Mouse (Mus musculus): Measurements from ENCODE around the gene Dcaf6. TPM values are rescaled to one million over a fixed set of nuclear protein-coding genes. Genes with fewer than 3 reads are reported as not detected.

The Dcaf6 gene
- total and polyA plus RNA-seq, 2 experiments from 2014 or later = 19.9 to 38.4 TPM

DNA sequence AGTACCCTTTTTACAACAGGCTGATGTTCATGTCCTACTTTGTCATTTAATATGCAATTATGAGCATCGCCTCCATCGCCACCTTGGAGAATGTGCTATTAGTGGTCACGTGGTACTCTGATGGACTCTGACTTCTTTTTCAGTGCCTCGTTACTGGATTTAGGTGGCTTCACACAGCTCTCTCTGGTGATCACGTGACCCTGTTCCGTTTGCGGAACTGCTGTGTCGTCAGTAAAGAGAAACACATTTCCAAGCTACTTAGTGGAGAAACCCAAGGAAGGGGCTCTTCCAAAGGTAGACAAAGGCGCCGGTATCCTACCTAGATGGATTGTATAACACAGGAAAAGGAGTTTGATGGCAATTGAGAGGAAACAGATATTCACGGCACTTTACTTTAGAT is 152.1 kb downstream of the Dcaf6 start:
- DNase-seq (ENCODE audit: low spot score) = no peak
- Histone ChIP-seq H3K4me1 (ENCODE audit: insufficient read depth, low read length) (no peaks in the 10 kb centered on the region), H3K4me2 (ENCODE audit: low read depth, low read length, poor library complexity, severe bottlenecking) (no peak overlapping the region), H3K36me3 (ENCODE audit: insufficient read depth, low read length) (peaks cover 47% of the 10 kb centered on the region), H3K27me3 (ENCODE audit: insufficient read depth, low read length) (no peaks in the 10 kb centered on the region), H3K9me3 (ENCODE audit: low read length) (no peaks in the 10 kb centered on the region), H3K27ac (ENCODE audit: low read depth, low read length) (no peak overlapping the region), H3K4me3 (ENCODE audit: low read depth, low read length) (no peak overlapping the region), H3K9ac (replicated peaks; ENCODE audit: low read length, poor library complexity, severe bottlenecking) (no peak overlapping the region)
- ATAC-seq (ENCODE audit: low FRiP score) = no peak
- WGBS = 78% methylated on average over 11 of the region's 11 CpGs
- TF ChIP-seq CTCF (IDR thresholded peaks at IDR 0.05) = no peak

- no peaks in the 10 kb centered on the region for H3K27me3 ChIP-seq (ENCODE audit: insufficient read depth, low read length)
- no peaks in the 10 kb centered on the region for H3K9me3 ChIP-seq (ENCODE audit: low read length)
- TF ChIP-seq CTCF (IDR thresholded peaks at IDR 0.05) = no peak
- no peak overlapping the region for H3K4me2 ChIP-seq (ENCODE audit: low read depth, low read length, poor library complexity, severe bottlenecking)
- peaks cover 20% of the 10 kb centered on the region for H3K36me3 ChIP-seq (ENCODE audit: insufficient read depth, low read length)
- H3K4me1 ChIP-seq (ENCODE audit: insufficient read depth, low read length) = no peaks in the 10 kb centered on the region
- DNase-seq (ENCODE audit: low spot score) = no peak
- 92% methylated on average over 7 of the region's 7 CpGs for WGBS
- no peak overlapping the region for H3K9ac ChIP-seq (replicated peaks; ENCODE audit: low read length, poor library complexity, severe bottlenecking)
- H3K4me3 ChIP-seq (ENCODE audit: low read depth, low read length) = no peak overlapping the region
- ATAC-seq (ENCODE audit: low FRiP score) = no peak
- no peak overlapping the region for H3K27ac ChIP-seq (ENCODE audit: low read depth, low read length)
Observed at GRCm38 (mm10) chr1:165304341-165304740, 155.9 kb downstream of the Dcaf6 start.

- no peaks in the 10 kb centered on the region for H3K27me3 ChIP-seq (ENCODE audit: insufficient read depth, low read length)
- H3K4me1 ChIP-seq (ENCODE audit: insufficient read depth, low read length) = no peaks in the 10 kb centered on the region
- no peaks in the 10 kb centered on the region for H3K9me3 ChIP-seq (ENCODE audit: low read length)
- H3K4me2 ChIP-seq (ENCODE audit: low read depth, low read length, poor library complexity, severe bottlenecking) = no peak overlapping the region
- peaks cover 18% of the 10 kb centered on the region for H3K36me3 ChIP-seq (ENCODE audit: insufficient read depth, low read length)
- no peak overlapping the region for H3K27ac ChIP-seq (ENCODE audit: low read depth, low read length)
- TF ChIP-seq CTCF (IDR thresholded peaks at IDR 0.05) = no peak
- no peak overlapping the region for H3K9ac ChIP-seq (replicated peaks; ENCODE audit: low read length, poor library complexity, severe bottlenecking)
- no peak overlapping the region for H3K4me3 ChIP-seq (ENCODE audit: low read depth, low read length)
- ATAC-seq (ENCODE audit: low FRiP score) (no peak), DNase-seq (ENCODE audit: low spot score) (no peak)
- WGBS = 89% methylated on average over 6 of the region's 6 CpGs
Observed at GRCm38 (mm10) chr1:165303209-165303608, 157.1 kb downstream of the Dcaf6 start.

DNA sequence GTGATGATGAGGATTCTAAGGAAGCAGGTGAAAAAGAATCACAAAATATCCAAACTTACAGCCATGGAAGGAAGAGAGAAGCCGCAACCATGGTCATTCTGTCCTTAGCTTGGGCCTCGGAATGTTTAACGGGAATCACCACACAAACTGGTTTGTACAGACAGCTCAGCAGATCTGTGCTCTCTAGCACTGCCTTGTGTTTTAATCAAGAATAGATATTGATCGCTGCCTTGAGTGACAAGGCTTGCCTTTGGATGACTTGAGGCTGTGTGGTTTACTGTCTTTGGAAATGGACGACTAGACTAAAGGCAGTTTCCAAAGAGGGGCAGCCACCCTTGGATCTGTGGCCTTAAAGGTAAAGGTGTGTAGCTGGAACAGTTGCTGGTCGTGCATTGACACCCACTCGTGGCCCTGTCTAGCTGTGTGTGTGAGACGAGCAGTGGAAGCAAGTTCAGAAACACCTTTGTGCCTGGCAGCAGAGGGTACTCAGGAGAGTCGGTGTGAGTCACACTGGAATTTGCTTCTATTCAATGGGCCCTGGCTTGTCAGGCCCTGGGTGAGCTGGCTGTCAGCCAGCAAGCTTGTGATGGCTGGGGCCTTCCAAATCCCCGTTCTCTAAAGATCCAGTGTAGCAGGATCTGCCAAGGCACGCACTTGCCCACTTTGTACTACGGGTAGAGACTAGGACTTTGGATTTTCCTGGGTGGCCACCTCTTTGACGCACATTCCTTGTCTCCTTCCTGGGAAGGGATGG is 157.6 kb downstream of the Dcaf6 start:
- 60% methylated on average over 13 of the region's 13 CpGs for WGBS
- H3K27ac ChIP-seq (ENCODE audit: low read depth, low read length) = no peak overlapping the region

GRCm38 (mm10) chr1:165301567-165301966 is 158.7 kb downstream of the Dcaf6 start:
- Histone ChIP-seq H3K9ac (replicated peaks; ENCODE audit: low read length, poor library complexity, severe bottlenecking) (no peak overlapping the region), H3K4me3 (ENCODE audit: low read depth, low read length) (no peak overlapping the region), H3K9me3 (ENCODE audit: low read length) (no peaks in the 10 kb centered on the region), H3K27me3 (ENCODE audit: insufficient read depth, low read length) (no peaks in the 10 kb centered on the region), H3K36me3 (ENCODE audit: insufficient read depth, low read length) (peaks cover 6% of the 10 kb centered on the region), H3K4me1 (ENCODE audit: insufficient read depth, low read length) (no peaks in the 10 kb centered on the region), H3K4me2 (ENCODE audit: low read depth, low read length, poor library complexity, severe bottlenecking) (no peak overlapping the region), H3K27ac (ENCODE audit: low read depth, low read length) (no peak overlapping the region)
- DNase-seq (ENCODE audit: low spot score) (no peak), ATAC-seq (ENCODE audit: low FRiP score) (no peak)
- 77% methylated on average over 2 of the region's 2 CpGs for WGBS
- TF ChIP-seq CTCF (IDR thresholded peaks at IDR 0.05) = no peak

More for the DNA sequence above, 157.6 kb downstream of the Dcaf6 start:
- DNase-seq (ENCODE audit: low spot score) (peak; percentile 76), ATAC-seq (ENCODE audit: low FRiP score) (no peak)
- Histone ChIP-seq H3K9ac (replicated peaks; ENCODE audit: low read length, poor library complexity, severe bottlenecking) (no peak overlapping the region), H3K9me3 (ENCODE audit: low read length) (no peaks in the 10 kb centered on the region), H3K27me3 (ENCODE audit: insufficient read depth, low read length) (no peaks in the 10 kb centered on the region), H3K4me2 (ENCODE audit: low read depth, low read length, poor library complexity, severe bottlenecking) (no peak overlapping the region), H3K4me3 (ENCODE audit: low read depth, low read length) (no peak overlapping the region), H3K4me1 (ENCODE audit: insufficient read depth, low read length) (no peaks in the 10 kb centered on the region), H3K36me3 (ENCODE audit: insufficient read depth, low read length) (peaks cover 14% of the 10 kb centered on the region)
- TF ChIP-seq CTCF (IDR thresholded peaks at IDR 0.05) = peak; percentile 17; the same call in 1 of the 2 replicates

- Histone ChIP-seq H3K4me2 (ENCODE audit: low read depth, low read length, poor library complexity, severe bottlenecking) (no peak overlapping the region), H3K9ac (replicated peaks; ENCODE audit: low read length, poor library complexity, severe bottlenecking) (no peak overlapping the region), H3K27me3 (ENCODE audit: insufficient read depth, low read length) (no peaks in the 10 kb centered on the region), H3K4me3 (ENCODE audit: low read depth, low read length) (no peak overlapping the region), H3K4me1 (ENCODE audit: insufficient read depth, low read length) (no peaks in the 10 kb centered on the region), H3K36me3 (ENCODE audit: insufficient read depth, low read length) (0 out of 2 replicates have a peak, but pooled peaks cover 2% of the 10 kb centered on the region), H3K27ac (ENCODE audit: low read depth, low read length) (no peak overlapping the region), H3K9me3 (ENCODE audit: low read length) (no peaks in the 10 kb centered on the region)
- no peak for TF ChIP-seq CTCF (IDR thresholded peaks at IDR 0.05)
- DNase-seq (ENCODE audit: low spot score) (no peak), ATAC-seq (ENCODE audit: low FRiP score) (no peak)
- WGBS = 96% methylated on average over 3 of the region's 3 CpGs
Observed at GRCm38 (mm10) chr1:165301108-165301507, 159.2 kb downstream of the Dcaf6 start.

Measured in midbrain, postnatal 0 days (tissue).